Mouse (Mus musculus) MEL (cell line): ENCODE data around the gene Smyd3. TPM values are rescaled to one million over a fixed set of nuclear protein-coding genes. Genes with fewer than 3 reads are reported as not detected.
A peak's percentile ranks its signal among the peaks of the same experiment; 100 is the strongest.

Source experiments
- DNase-seq: peaks from one replicate; pipeline ENCODE4 v3.0.0; 2011; ENCODE audit warnings: low read depth, low spot score
- H3K27ac ChIP-seq: 2 replicates; pipeline ENCODE4 v1.5.1; 2012; ENCODE audit warnings: low read depth, mild to moderate bottlenecking, control low read depth, low read length, moderate library complexity; ENCODE audit not compliant: control insufficient read depth
- H3K27me3 ChIP-seq, 2 experiments: fragments of 150-350 bp in 1 of 2; sonication (generic) in 1 of 2; 2 replicates each; pipeline ENCODE4 v1.6.1; 2012; ENCODE audit warnings: low read length in 2 of 2, mild to moderate bottlenecking in 2 of 2, improper control_type of control experiment in 1 of 2, moderate library complexity in 1 of 2; ENCODE audit not compliant: insufficient read depth in 2 of 2, control insufficient read depth in 1 of 2
- H3K36me3 ChIP-seq, 2 experiments: 2 replicates each; pipeline ENCODE4 v1.6.1; 2012 to 2014; ENCODE audit warnings: low read length in 2 of 2, improper control_type of control experiment in 1 of 2, inconsistent platforms in 1 of 2, mild to moderate bottlenecking in 1 of 2; ENCODE audit not compliant: insufficient read depth in 2 of 2, control insufficient read depth in 1 of 2
- H3K4me1 ChIP-seq, 2 experiments: fragments of 150-350 bp in 1 of 2; sonication (generic) in 1 of 2; 2 replicates each; pipeline ENCODE4 v1.6.1; 2012; ENCODE audit warnings: low read length in 2 of 2, improper control_type of control experiment in 1 of 2, mild to moderate bottlenecking in 1 of 2; ENCODE audit not compliant: insufficient read depth in 2 of 2, control insufficient read depth in 1 of 2
- H3K4me3 ChIP-seq, 2 experiments: fragments of 150-350 bp in 1 of 2; sonication (generic) in 1 of 2; 2 replicates each; pipeline ENCODE4 v1.5.1; 2012; ENCODE audit warnings: low read depth in 2 of 2, low read length in 2 of 2, mild to moderate bottlenecking in 2 of 2, moderate library complexity in 2 of 2, control low read depth in 1 of 2, improper control_type of control experiment in 1 of 2; ENCODE audit not compliant: control insufficient read depth in 1 of 2, insufficient read depth in 1 of 2
- H3K79me2 ChIP-seq: 2 replicates; pipeline ENCODE4 v1.6.1; 2012; ENCODE audit warnings: mild to moderate bottlenecking, low read length, moderate library complexity; ENCODE audit not compliant: control insufficient read depth, poor library complexity, insufficient read depth
- H3K9ac ChIP-seq: 2 replicates; pipeline ENCODE4 v1.6.1; 2012; ENCODE audit warnings: low read depth, mild to moderate bottlenecking, control low read depth, low read length, moderate library complexity; ENCODE audit not compliant: control insufficient read depth, poor library complexity, severe bottlenecking
- H3K9me3 ChIP-seq: fragments of 150-350 bp; sonication (generic); replicated peaks from 2 replicates; pipeline ENCODE4 v1.6.1; 2012; ENCODE audit warnings: mild to moderate bottlenecking, low read length, improper control_type of control experiment, moderate library complexity; ENCODE audit not compliant: insufficient read depth
- CTCF ChIP-seq, 3 experiments: IDR thresholded peaks in 2 of 3; conservative IDR thresholded peaks in 1 of 3; 2 replicates each; pipeline ENCODE4 v1.5.1; 2011 to 2012; ENCODE audit warnings: low read length in 3 of 3, low read depth in 2 of 3, mild to moderate bottlenecking in 2 of 3, improper control_type of control experiment in 1 of 3, inconsistent platforms in 1 of 3, mixed read lengths in 1 of 3, moderate library complexity in 1 of 3; ENCODE audit not compliant: control insufficient read depth in 1 of 3, insufficient read depth in 1 of 3, poor library complexity in 1 of 3, severe bottlenecking in 1 of 3
- GABPA ChIP-seq: IDR thresholded peaks from 2 replicates; pipeline ENCODE4 v1.6.1; 2012; ENCODE audit warnings: low read depth, mild to moderate bottlenecking, inconsistent platforms, low read length, improper control_type of control experiment, moderate library complexity
- POLR2AphosphoS2 ChIP-seq: IDR thresholded peaks from 2 replicates; pipeline ENCODE4 v1.6.1; 2011; ENCODE audit warnings: low read length, improper control_type of control experiment
- SMC3 ChIP-seq: IDR thresholded peaks from 2 replicates; pipeline ENCODE4 v1.6.1; 2011; ENCODE audit warnings: low read depth, low read length, improper control_type of control experiment
- TCF12 ChIP-seq: IDR thresholded peaks from 2 replicates; pipeline ENCODE4 v1.6.1; 2014; ENCODE audit warnings: low read depth, mild to moderate bottlenecking, inconsistent platforms, low read length, improper control_type of control experiment, moderate library complexity
- UBTF ChIP-seq: IDR thresholded peaks from 2 replicates; pipeline ENCODE4 v1.6.1; 2012; ENCODE audit warnings: low read depth, mild to moderate bottlenecking, inconsistent platforms, low read length, improper control_type of control experiment, moderate library complexity, borderline replicate concordance; ENCODE audit not compliant: insufficient read depth
- USF2 ChIP-seq, 2 experiments: IDR thresholded peaks; 2 replicates each; pipeline ENCODE4 v1.6.1; 2011 to 2012; ENCODE audit warnings: improper control_type of control experiment in 2 of 2, low read length in 2 of 2, borderline replicate concordance in 1 of 2, inconsistent platforms in 1 of 2, low read depth in 1 of 2, mild to moderate bottlenecking in 1 of 2; ENCODE audit not compliant: insufficient read depth in 1 of 2
- ZC3H11A ChIP-seq: IDR thresholded peaks from 2 replicates; pipeline ENCODE4 v1.6.1; 2012; ENCODE audit warnings: low read depth, mild to moderate bottlenecking, inconsistent platforms, low read length, improper control_type of control experiment
- ZMIZ1 ChIP-seq: IDR thresholded peaks from 2 replicates; pipeline ENCODE4 v1.6.1; 2012; ENCODE audit warnings: low read depth, mild to moderate bottlenecking, inconsistent platforms, low read length, improper control_type of control experiment, moderate library complexity
- polyA plus RNA-seq, 2 experiments: library from polyadenylated mRNA; stranded (reverse) in 1 of 2; unstranded in 1 of 2; fragments of >175 nt in 1 of 2; fragments of >200 nt in 1 of 2; gene quantifications; 2 replicates each; pipeline versions ENCODE4 v1.2.1 to v1.2.4; 2012; ENCODE audit warnings: low replicate concordance in 2 of 2, low read depth in 1 of 2; ENCODE audit not compliant: insufficient read length in 2 of 2, insufficient read depth in 1 of 2, missing spikeins in 1 of 2
- total RNA-seq: library from RNA; depleted of rRNA; stranded (reverse); fragments of 300-350 nt; gene quantifications from 2 replicates; pipeline ENCODE4 v1.2.3, GENCODE M21; 2012

The Smyd3 gene
- total and polyA plus RNA-seq, 3 experiments: 13.3 to 18.2 TPM; not detected in 1

DNA sequence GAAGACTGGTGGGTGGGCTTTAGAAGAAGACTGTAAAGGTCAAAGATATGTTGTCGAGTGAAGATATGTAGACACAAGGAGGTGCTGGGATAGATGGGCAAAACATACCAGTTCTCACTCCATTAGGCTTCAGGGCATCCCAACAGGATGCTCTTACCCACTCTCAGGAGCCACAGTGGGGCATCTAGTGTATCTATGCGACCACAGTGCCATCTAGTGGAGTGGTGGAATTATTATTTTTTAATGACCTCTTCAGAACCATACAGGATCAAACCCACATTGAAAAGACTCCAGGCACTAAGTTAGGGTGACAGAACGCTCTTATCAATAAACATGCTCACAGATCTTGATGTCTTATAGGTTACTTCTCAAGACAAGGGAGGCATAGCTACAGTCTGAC is 375.7 kb downstream of the Smyd3 start:
- Histone ChIP-seq H3K9ac (no peak overlapping the region), H3K79me2 (no peaks in the 10 kb centered on the region), H3K9me3 (no peaks in the 10 kb centered on the region), H3K36me3 (no peaks in the 10 kb centered on the region)
- TF ChIP-seq TCF12: no peak
- peak; percentile 86 for TF ChIP-seq SMC3
- TF ChIP-seq UBTF: no peak
- no peak for TF ChIP-seq POLR2AphosphoS2
- TF ChIP-seq CTCF (IDR thresholded peaks at IDR 0.05 in 2 of 3, conservative IDR thresholded peaks at IDR 0.05 in 1 of 3; ENCODE audit: control insufficient read depth in 1 of 3, insufficient read depth in 1 of 3, low read depth in 2 of 3, low read length in 3 of 3, poor library complexity in 1 of 3, severe bottlenecking in 1 of 3): peak; percentile 61 to 81 (median 65)
- TF ChIP-seq ZC3H11A: peak; percentile 92
- TF ChIP-seq ZMIZ1: no peak
- TF ChIP-seq, all 39 proteins: peak for 3
- Histone ChIP-seq H3K27me3 (no peaks in the 10 kb centered on the region), H3K4me3 (no peak overlapping the region), H3K4me1 (no peaks in the 10 kb centered on the region), H3K27ac (no peak overlapping the region)
- peak; percentile 77 for DNase-seq

- no peak overlapping the region for H3K27ac ChIP-seq
- TF ChIP-seq USF2 (IDR thresholded peaks at IDR 0.05; ENCODE audit: borderline replicate concordance in 1 of 2, insufficient read depth in 1 of 2, low read depth in 1 of 2, low read length in 2 of 2) (no peak), CTCF (IDR thresholded peaks at IDR 0.05 in 2 of 3, conservative IDR thresholded peaks at IDR 0.05 in 1 of 3; ENCODE audit: control insufficient read depth in 1 of 3, insufficient read depth in 1 of 3, low read depth in 2 of 3, low read length in 3 of 3, poor library complexity in 1 of 3, severe bottlenecking in 1 of 3) (no peak)
- TF ChIP-seq, all 39 proteins: peak for 0
- no peak overlapping the region for H3K4me3 ChIP-seq
- no peak for DNase-seq
- H3K79me2 ChIP-seq: no peaks in the 10 kb centered on the region
- H3K4me1 ChIP-seq: no peaks in the 10 kb centered on the region
- no peaks in the 10 kb centered on the region for H3K9me3 ChIP-seq
- no peak overlapping the region for H3K9ac ChIP-seq
- H3K36me3 ChIP-seq: no peaks in the 10 kb centered on the region
- H3K27me3 ChIP-seq: no peaks in the 10 kb centered on the region
Observed at GRCm38 (mm10) chr1:179141071-179141650, 376.7 kb downstream of the Smyd3 start.

- H3K4me3 ChIP-seq: no peak overlapping the region
- no peak for DNase-seq
- H3K79me2 ChIP-seq: no peaks in the 10 kb centered on the region
Observed at GRCm38 (mm10) chr1:179137145-179137477, 380.7 kb downstream of the Smyd3 start.

More at GRCm38 (mm10) chr1:179137145-179137477, 380.7 kb downstream of the Smyd3 start:
- H3K9ac ChIP-seq: no peak overlapping the region
- H3K27me3 ChIP-seq: no peaks in the 10 kb centered on the region
- H3K27ac ChIP-seq: no peak overlapping the region
- no peaks in the 10 kb centered on the region for H3K9me3 ChIP-seq
- 0 out of 2 replicates have a peak, but pooled peaks have one; percentile 22 for TF ChIP-seq SMC3
- peak in 2 of 3 experiments; percentile 16 to 49; a peak in 2 of 6 replicates for TF ChIP-seq CTCF (IDR thresholded peaks at IDR 0.05 in 2 of 3, conservative IDR thresholded peaks at IDR 0.05 in 1 of 3; ENCODE audit: control insufficient read depth in 1 of 3, insufficient read depth in 1 of 3, low read depth in 2 of 3, low read length in 3 of 3, poor library complexity in 1 of 3, severe bottlenecking in 1 of 3)
- no peak for TF ChIP-seq GABPA
- H3K36me3 ChIP-seq: no peaks in the 10 kb centered on the region
- H3K4me1 ChIP-seq: no peaks in the 10 kb centered on the region
